Mouse (Mus musculus) embryo, embryonic 10 days (tissue): ENCODE data around the gene Dgkb.

ENCODE experiments used
- DNase-seq: peaks from one replicate; pipeline ENCODE4 v3.0.0-alpha.2; 2015; ENCODE audit warnings: low spot score

Gene Dgkb

GRCm38 (mm10) chr12:37817426-37817825 lies at the start of gene Dgkb:
Gene Dgkb, plus strand, starts transcription at chr12:37817726.
- DNase-seq, result no peak

GRCm38 (mm10) chr12:37769844-37770243 lies 47.7 kb upstream of the Dgkb start:
- DNase-seq, result no peak

GRCm38 (mm10) chr12:37773681-37774357 lies 43.7 kb upstream of the Dgkb start:
- DNase-seq, result peak; percentile 74

- no peak for DNase-seq
Observed at GRCm38 (mm10) chr12:37774591-37774990, 42.9 kb upstream of the Dgkb start.

- DNase-seq, result no peak
Observed at GRCm38 (mm10) chr12:37796265-37796928, 21.1 kb upstream of the Dgkb start.

- DNase-seq, result no peak
Observed at GRCm38 (mm10) chr12:37814122-37814521, 3.4 kb upstream of the Dgkb start.

- no peak for DNase-seq
Observed at GRCm38 (mm10) chr12:37821052-37821810, 3.7 kb downstream of the Dgkb start.

GRCm38 (mm10) chr12:37880042-37881017 lies 62.8 kb downstream of the Dgkb start:
- peak; percentile 62 for DNase-seq

GRCm38 (mm10) chr12:37881376-37881775 lies 63.9 kb downstream of the Dgkb start:
- no peak for DNase-seq

- no peak for DNase-seq
Observed at GRCm38 (mm10) chr12:37882796-37883195, 65.3 kb downstream of the Dgkb start.

GRCm38 (mm10) chr12:37883781-37884180 lies 66.3 kb downstream of the Dgkb start:
- DNase-seq, result no peak

GRCm38 (mm10) chr12:37888591-37888990 lies 71.1 kb downstream of the Dgkb start:
- DNase-seq, result no peak

- no peak for DNase-seq
Observed at GRCm38 (mm10) chr12:37889431-37889830, 71.9 kb downstream of the Dgkb start.

GRCm38 (mm10) chr12:37891336-37891735 lies 73.8 kb downstream of the Dgkb start:
- DNase-seq, result no peak

- no peak for DNase-seq
Observed at GRCm38 (mm10) chr12:37942163-37942562, 124.6 kb downstream of the Dgkb start.

GRCm38 (mm10) chr12:37956193-37956592 lies 138.7 kb downstream of the Dgkb start:
- no peak for DNase-seq

GRCm38 (mm10) chr12:37971482-37971881 lies 154.0 kb downstream of the Dgkb start:
- DNase-seq, result no peak

- no peak for DNase-seq
Observed at GRCm38 (mm10) chr12:37978498-37979187, 161.1 kb downstream of the Dgkb start.

GRCm38 (mm10) chr12:37985352-37985751 lies 167.8 kb downstream of the Dgkb start:
- no peak for DNase-seq

- no peak for DNase-seq
Observed at GRCm38 (mm10) chr12:37988066-37988591, 170.6 kb downstream of the Dgkb start.

GRCm38 (mm10) chr12:37993221-37993620 lies 175.7 kb downstream of the Dgkb start:
- DNase-seq, result no peak
